Mouse (Mus musculus): ENCODE data around the gene Otx1.

Otx1 gene

GRCm38 (mm10) chr11:21999396-22000315 lies 3.0 kb downstream of the Otx1 start:
- no peak for DNase-seq (ENCODE audit: low read depth, low spot score)

GRCm38 (mm10) chr11:21998141-21999047 lies 4.3 kb downstream of the Otx1 start:
- no peak for DNase-seq (ENCODE audit: low read depth, low spot score)

GRCm38 (mm10) chr11:21997561-21998140 lies 5.0 kb downstream of the Otx1 start:
- DNase-seq (ENCODE audit: low read depth, low spot score): no peak

GRCm38 (mm10) chr11:21996661-21997560 lies 5.8 kb downstream of the Otx1 start:
- DNase-seq (ENCODE audit: low read depth, low spot score): no peak

- DNase-seq (ENCODE audit: low read depth, low spot score): no peak
Measured at GRCm38 (mm10) chr11:21996325-21996647, 6.4 kb downstream of the Otx1 start.

- DNase-seq (ENCODE audit: low read depth, low spot score): no peak
Measured at GRCm38 (mm10) chr11:21995534-21996324, 7.0 kb downstream of the Otx1 start.

- DNase-seq (ENCODE audit: low read depth, low spot score): no peak
Measured at GRCm38 (mm10) chr11:21994377-21995370, 8.0 kb downstream of the Otx1 start.

- no peak for DNase-seq (ENCODE audit: low read depth, low spot score)
Measured at GRCm38 (mm10) chr11:21993597-21994376, 8.9 kb downstream of the Otx1 start.

- DNase-seq (ENCODE audit: low read depth, low spot score): no peak
Measured at GRCm38 (mm10) chr11:21992761-21993596, 9.7 kb downstream of the Otx1 start.

- no peak for DNase-seq (ENCODE audit: low read depth, low spot score)
Measured at GRCm38 (mm10) chr11:21988398-21988946, 14.2 kb downstream of the Otx1 start.

- no peak for DNase-seq (ENCODE audit: low read depth, low spot score)
Measured at GRCm38 (mm10) chr11:21985118-21985517, 17.6 kb downstream of the Otx1 start.

GRCm38 (mm10) chr11:21974005-21974531 lies 28.6 kb downstream of the Otx1 start:
- DNase-seq (ENCODE audit: low read depth, low spot score): no peak

GRCm38 (mm10) chr11:21973597-21973996 lies 29.1 kb downstream of the Otx1 start:
- DNase-seq (ENCODE audit: low read depth, low spot score): no peak

GRCm38 (mm10) chr11:21968922-21969321 lies 33.8 kb downstream of the Otx1 start:
- no peak for DNase-seq (ENCODE audit: low read depth, low spot score)

- no peak for DNase-seq (ENCODE audit: low read depth, low spot score)
Measured at GRCm38 (mm10) chr11:21955167-21955566, 47.5 kb downstream of the Otx1 start.

GRCm38 (mm10) chr11:21951657-21952237 lies 51.0 kb downstream of the Otx1 start:
- no peak for DNase-seq (ENCODE audit: low read depth, low spot score)

Measured in telencephalon, adult 2 months (tissue).